Mouse (Mus musculus) ES-CJ7 (cell line): ENCODE results near the gene Magea1.
A peak's percentile ranks its signal among the peaks of the same experiment; 100 is the strongest.
"Not testable (repeated sequence)": the region's sequence is repeated elsewhere in the genome, so short reads cannot be mapped to it uniquely, and the experiment has no call there.

ENCODE experiments used
- DNase-seq: peaks from one replicate; pipeline ENCODE4 v3.0.0; 2011; ENCODE audit warnings: low read depth, low spot score

Gene Magea1

GRCm38 (mm10) chrX:155089693-155090092, at the start of gene Magea1:
TSS of gene Magea1 (minus strand) at chrX:155089793.
- not testable (repeated sequence) for DNase-seq

- not testable (repeated sequence) for DNase-seq
These were observed 38.7 kb upstream of the Magea1 start, which contains the start of gene Cldn34b2 for GRCm38 (mm10) chrX:155128312-155128711. TSS of gene Cldn34b2 (minus strand) at chrX:155128412.

- peak; percentile 10 for DNase-seq
These were observed 8.4 kb upstream of the Magea1 start for GRCm38 (mm10) chrX:155098024-155098423.

GRCm38 (mm10) chrX:155093566-155093965, 4.0 kb upstream of the Magea1 start, which contains the start of gene Magea2:
TSS of gene Magea2 (minus strand) at chrX:155093666.
- not testable (repeated sequence) for DNase-seq

- not testable (repeated sequence) for DNase-seq
These were observed 26.5 kb downstream of the Magea1 start, which contains the start of gene Magea5 for GRCm38 (mm10) chrX:155063045-155063444. TSS of gene Magea5 (minus strand) at chrX:155063145.
